Mouse (Mus musculus) heart, postnatal 0 days (tissue): ENCODE data around the gene Reep3. TPM values are rescaled to one million over a fixed set of nuclear protein-coding genes. Genes with fewer than 3 reads are reported as not detected.

Source experiments
- ATAC-seq: fragments of 200-750 bp; cut with Nextera tagmentation; 2 replicates; pipeline ENCODE4 v1.8.0; 2017; ENCODE audit warnings: low read depth, moderate number of reproducible peaks, moderate library complexity; ENCODE audit not compliant: insufficient read depth
- DNase-seq: peaks from one replicate; pipeline ENCODE4 v3.0.0-alpha.2; 2016; ENCODE audit warnings: low spot score
- H3K27ac ChIP-seq: fragments of 300-500 bp; sonication (generic); 2 replicates; pipeline ENCODE4 v1.5.1; 2014; ENCODE audit warnings: low read depth, mild to moderate bottlenecking
- H3K27me3 ChIP-seq: fragments of 300-500 bp; sonication (generic); 2 replicates; pipeline ENCODE4 v1.6.1; 2014; ENCODE audit warnings: low read length, mixed read lengths; ENCODE audit not compliant: control insufficient read depth, insufficient read depth
- H3K36me3 ChIP-seq: fragments of 300-500 bp; sonication (generic); replicated peaks from 2 replicates; pipeline ENCODE4 v1.6.1; 2014; ENCODE audit warnings: low read length, mixed read lengths; ENCODE audit not compliant: control insufficient read depth, insufficient read depth
- H3K4me1 ChIP-seq: fragments of 300-500 bp; sonication (generic); 2 replicates; pipeline ENCODE4 v1.6.1; 2014; ENCODE audit warnings: antibody characterized with exemption; ENCODE audit not compliant: control insufficient read depth, insufficient read depth
- H3K4me2 ChIP-seq: fragments of 300-500 bp; sonication (generic); 2 replicates; pipeline ENCODE4 v1.6.1; 2014; ENCODE audit warnings: low read depth, mild to moderate bottlenecking, low read length, moderate library complexity
- H3K4me3 ChIP-seq: fragments of 300-500 bp; sonication (generic); 2 replicates; pipeline ENCODE4 v1.5.1; 2014; ENCODE audit warnings: low read depth, low read length
- H3K9ac ChIP-seq: fragments of 300-500 bp; sonication (generic); replicated peaks from 2 replicates; pipeline ENCODE4 v1.6.1; 2014; ENCODE audit warnings: low read depth, low read length, mixed read lengths
- H3K9me3 ChIP-seq: fragments of 300-500 bp; sonication (generic); replicated peaks from 2 replicates; pipeline ENCODE4 v1.6.1; 2016; ENCODE audit warnings: low read length; ENCODE audit not compliant: control insufficient read depth
- CTCF ChIP-seq: IDR thresholded peaks from 2 replicates; pipeline ENCODE4 v1.5.1; 2016; ENCODE audit warnings: antibody characterized with exemption, control low read depth, low read depth
- EP300 ChIP-seq: IDR thresholded peaks from 2 replicates; pipeline ENCODE4 v1.6.1; 2016; ENCODE audit warnings: antibody characterized with exemption, low read depth
- WGBS: fragments of 180-500 bp; shearing (Covaris S2); extraction: QIAGEN DNeasy Blood & Tissue Kit; methylation state at CpG from one replicate; pipeline ENCODE4 v1.1.7; 2014; 5-methylcytosine and 5-hydroxymethylcytosine counted together
- polyA plus RNA-seq: library from polyadenylated mRNA; unstranded; fragments of >200 nt; fragmentation: Nextera tagmentation; extraction: Ambion mirVana; gene quantifications from 2 replicates; pipeline ENCODE4 v1.2.1, GENCODE M21; 2015
- total RNA-seq: library from RNA; depleted of rRNA; stranded (reverse); fragments of >200 nt; gene quantifications from 2 replicates; pipeline ENCODE4 v1.2.3, GENCODE M21; 2014; ENCODE audit warnings: low replicate concordance

Reep3 gene
- total and polyA plus RNA-seq, 2 experiments from 2014 or later: 26.6 to 26.8 TPM

DNA sequence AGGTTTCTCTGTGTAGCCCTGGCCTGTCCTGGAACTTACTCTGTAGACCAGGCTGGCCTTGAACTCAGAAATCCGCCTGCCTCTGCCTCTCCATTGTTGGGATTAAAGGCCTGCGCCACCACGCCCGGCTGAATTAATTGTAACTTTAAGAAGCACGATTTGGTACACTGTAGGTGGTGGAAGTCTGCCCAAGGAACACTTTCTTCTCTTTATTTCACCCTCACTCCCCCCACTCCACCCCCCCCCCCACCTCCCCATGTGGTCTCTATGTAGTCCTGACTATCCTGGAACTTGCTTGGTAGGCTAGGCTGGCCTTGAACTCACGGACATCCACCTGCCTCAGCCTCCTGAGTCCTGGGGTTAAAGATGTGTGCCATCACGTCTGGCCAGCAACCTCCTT is 47.1 kb downstream of the Reep3 start:
- no peak for TF ChIP-seq CTCF
- no peak for TF ChIP-seq EP300
- 93% methylated on average over 7 of the region's 7 CpGs for WGBS
- Histone ChIP-seq H3K27me3 (no peaks in the 10 kb centered on the region), H3K4me3 (no peak overlapping the region), H3K27ac (no peak overlapping the region), H3K4me2 (no peak overlapping the region), H3K36me3 (no peaks in the 10 kb centered on the region), H3K9ac (no peak overlapping the region), H3K9me3 (no peaks in the 10 kb centered on the region), H3K4me1 (peaks cover 30% of the 10 kb centered on the region)
- DNase-seq (no peak), ATAC-seq (no peak)

DNA sequence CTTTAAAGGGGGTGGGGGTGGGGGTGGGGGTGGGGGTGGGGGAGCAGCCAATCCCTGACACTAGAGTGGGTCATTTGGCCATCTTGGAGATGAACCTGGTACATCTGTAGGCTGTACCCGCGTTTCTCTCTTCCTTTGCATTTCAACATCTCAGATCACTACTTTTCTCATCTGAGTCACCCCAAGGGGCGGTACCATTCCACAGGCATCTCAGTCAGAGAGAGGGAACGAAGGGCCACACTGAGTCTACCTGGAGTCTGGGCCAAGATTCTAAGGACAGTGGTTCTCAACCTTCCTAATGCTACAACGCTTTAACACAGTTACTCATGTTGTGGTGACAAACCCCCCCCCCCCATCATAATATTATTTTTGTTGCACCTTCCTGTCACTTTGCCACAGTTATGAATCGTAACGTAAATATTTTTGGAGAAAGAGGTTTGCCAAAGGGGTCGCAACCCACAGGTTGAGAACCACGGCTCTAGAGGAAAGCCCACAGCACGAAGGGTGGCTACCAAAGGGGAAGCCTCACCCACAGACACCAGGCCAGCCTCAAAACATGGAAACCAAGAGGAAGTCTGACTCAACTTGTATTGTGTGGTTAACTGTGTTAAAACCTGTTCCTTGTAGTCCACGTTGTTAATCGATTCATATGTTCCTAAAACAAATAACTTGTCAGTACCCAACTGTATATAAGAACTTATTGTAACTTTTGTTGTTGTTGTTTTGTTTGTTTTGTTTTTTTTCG is 47.7 kb downstream of the Reep3 start:
- Histone ChIP-seq H3K4me1 (peaks cover 28% of the 10 kb centered on the region), H3K9me3 (no peaks in the 10 kb centered on the region), H3K4me3 (no peak overlapping the region), H3K4me2 (no peak overlapping the region), H3K27me3 (no peaks in the 10 kb centered on the region), H3K9ac (no peak overlapping the region), H3K36me3 (no peaks in the 10 kb centered on the region), H3K27ac (no peak overlapping the region)
- TF ChIP-seq EP300: no peak
- TF ChIP-seq CTCF: no peak
- DNase-seq: no peak
- 85% methylated on average over 13 of the region's 13 CpGs for WGBS
- no peak for ATAC-seq

DNA sequence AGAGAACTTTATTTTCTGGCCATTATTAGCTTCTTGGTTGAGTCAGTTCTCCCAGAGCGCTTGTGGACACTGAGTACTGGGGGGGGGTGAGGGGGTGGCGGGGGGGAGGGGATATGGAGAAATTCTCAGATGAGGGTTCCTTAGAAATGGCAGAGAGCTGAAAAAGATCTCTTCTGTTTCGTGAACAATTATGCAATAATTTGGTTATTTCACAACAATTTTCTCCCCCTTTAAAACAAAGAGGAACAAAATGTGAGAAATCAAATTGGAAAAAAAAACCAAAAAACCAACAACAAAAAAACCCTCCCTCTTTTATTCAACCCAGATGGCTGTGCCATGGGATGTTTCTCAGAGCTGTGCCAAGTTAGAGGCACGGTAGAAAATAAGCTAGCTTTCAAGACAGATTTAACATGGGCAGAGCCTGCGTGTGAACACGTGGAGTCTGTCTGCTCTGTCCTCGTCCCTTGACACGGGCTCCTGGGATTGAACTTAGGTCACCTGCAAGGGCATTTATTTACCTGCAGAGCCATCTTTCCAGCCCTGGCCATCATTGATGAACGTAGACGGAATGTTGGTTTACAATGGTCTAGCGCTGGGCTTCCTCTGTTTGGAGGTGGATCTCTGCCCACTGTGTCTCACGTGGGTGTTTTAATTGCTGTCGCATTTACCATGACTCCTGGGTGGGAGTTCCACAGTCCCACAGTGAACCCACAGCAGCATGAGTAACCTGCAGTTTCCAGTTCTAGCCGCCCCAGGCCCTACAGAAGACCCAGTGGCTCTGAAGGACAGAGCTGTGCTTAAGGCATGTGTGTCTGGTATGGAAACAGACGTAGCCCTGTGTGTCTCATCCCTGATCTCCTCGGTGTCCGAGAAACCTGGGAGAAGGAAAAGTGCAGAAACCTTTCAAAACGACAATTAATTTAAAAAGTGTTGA is 48.8 kb downstream of the Reep3 start:
- Histone ChIP-seq H3K4me3 (no peak overlapping the region), H3K9ac (no peak overlapping the region), H3K9me3 (no peaks in the 10 kb centered on the region), H3K36me3 (no peaks in the 10 kb centered on the region), H3K4me2 (no peak overlapping the region), H3K27ac (no peak overlapping the region), H3K27me3 (no peaks in the 10 kb centered on the region), H3K4me1 (peaks cover 21% of the 10 kb centered on the region)
- TF ChIP-seq CTCF: no peak
- TF ChIP-seq EP300: no peak
- no peak for DNase-seq
- WGBS: 86% methylated on average over 18 of the region's 18 CpGs
- ATAC-seq: no peak

DNA sequence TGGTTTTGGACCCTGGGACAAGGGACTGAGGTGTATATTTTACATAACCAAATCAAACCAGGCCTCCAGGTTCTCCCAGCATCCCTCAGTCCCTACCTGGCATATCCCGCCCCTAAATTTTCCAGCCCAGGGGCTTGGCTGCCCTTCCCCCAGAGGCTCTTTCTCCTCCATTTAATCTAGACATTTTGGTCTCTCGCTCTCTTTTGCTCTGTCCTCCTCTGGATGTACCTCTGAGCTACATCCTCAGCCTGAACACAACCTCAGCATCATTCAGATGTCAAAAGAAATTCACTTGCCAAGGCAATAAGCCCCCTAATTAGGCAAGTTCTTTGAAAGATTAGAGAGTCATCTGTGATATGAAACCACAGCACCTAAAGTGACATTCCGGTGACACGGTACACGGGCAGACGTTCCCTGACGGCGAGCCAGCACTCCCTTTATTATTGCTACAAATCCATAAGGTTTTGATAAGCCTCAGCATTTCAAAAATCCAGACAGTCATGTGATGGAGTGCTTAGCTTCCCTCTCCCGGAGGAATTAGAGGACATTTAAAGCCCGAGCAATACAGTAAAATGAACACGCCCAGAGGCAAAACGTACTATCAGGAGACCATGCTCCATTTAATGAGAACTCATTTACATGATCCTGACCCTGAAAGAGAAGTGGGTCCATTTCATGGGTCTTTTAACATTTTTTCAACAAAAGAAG is 51.4 kb downstream of the Reep3 start:
- DNase-seq (no peak), ATAC-seq (no peak; the same call in 1 of the 2 replicates)
- no peaks in the 10 kb centered on the region for H3K9me3 ChIP-seq
- H3K27me3 ChIP-seq: no peaks in the 10 kb centered on the region
- no peaks in the 10 kb centered on the region for H3K36me3 ChIP-seq
- no peak overlapping the region for H3K4me3 ChIP-seq
- no peak overlapping the region for H3K27ac ChIP-seq
- TF ChIP-seq CTCF (no peak), EP300 (no peak)
- H3K4me2 ChIP-seq: 0 out of 2 replicates have a peak overlapping the region, but pooled peaks have one; percentile 21
- H3K4me1 ChIP-seq: peaks cover 9% of the 10 kb centered on the region
- WGBS: 44% methylated on average over 12 of the region's 12 CpGs
- H3K9ac ChIP-seq: no peak overlapping the region

DNA sequence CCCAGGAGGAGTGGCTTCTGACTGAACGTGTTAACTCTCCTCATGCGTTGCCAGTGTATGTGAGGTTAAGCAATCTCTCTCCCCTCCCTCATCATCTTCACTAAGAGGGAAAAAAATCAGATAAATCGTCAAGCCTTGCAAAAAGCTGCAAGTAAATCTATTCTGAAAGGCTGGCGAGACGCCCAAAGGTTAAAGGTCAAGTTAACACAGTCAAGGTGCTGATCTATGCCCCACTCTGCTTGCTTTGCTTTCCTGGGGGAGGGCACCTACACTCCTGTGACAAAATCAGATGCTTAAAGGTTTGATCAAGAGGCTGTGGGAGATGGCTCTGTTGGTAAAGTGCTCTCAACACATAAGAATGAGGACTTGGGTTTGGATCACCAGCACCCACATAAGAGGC is 52.4 kb downstream of the Reep3 start:
- Histone ChIP-seq H3K27me3 (no peaks in the 10 kb centered on the region), H3K9me3 (no peaks in the 10 kb centered on the region), H3K9ac (no peak overlapping the region), H3K4me1 (peaks cover 9% of the 10 kb centered on the region), H3K4me3 (no peak overlapping the region), H3K27ac (no peak overlapping the region), H3K4me2 (no peak overlapping the region), H3K36me3 (no peaks in the 10 kb centered on the region)
- 63% methylated on average over 5 of the region's 5 CpGs for WGBS
- TF ChIP-seq CTCF: no peak
- TF ChIP-seq EP300: no peak
- DNase-seq: no peak
- ATAC-seq: no peak
